Mouse (Mus musculus): ENCODE measurements around the gene Ank3. TPM values are rescaled to one million over a fixed set of nuclear protein-coding genes. Genes with fewer than 3 reads are reported as not detected.
A peak's percentile ranks its signal among the peaks of the same experiment; 100 is the strongest.

Ank3 gene
- total and polyA plus RNA-seq, 2 experiments from 2014 or later: 56.7 to 267 TPM

- H3K27ac ChIP-seq (ENCODE audit: low read depth, low read length): 0 out of 2 replicates have a peak overlapping the region, but pooled peaks have one; percentile 36
- no peak overlapping the region for H3K4me3 ChIP-seq (ENCODE audit: low read depth, low read length)
- peaks cover 21% of the 10 kb centered on the region for H3K4me1 ChIP-seq (ENCODE audit: insufficient read depth)
- no peak for TF ChIP-seq CTCF (IDR thresholded peaks at IDR 0.05; ENCODE audit: low read depth)
- H3K4me2 ChIP-seq (ENCODE audit: low read depth): 0 out of 2 replicates have a peak overlapping the region, but pooled peaks have one; percentile 9
- no peak overlapping the region for H3K9ac ChIP-seq
- H3K27me3 ChIP-seq (ENCODE audit: insufficient read depth, low read length): no peaks in the 10 kb centered on the region
- no peak for DNase-seq
- 18% methylated on average over 5 of the region's 5 CpGs for WGBS
- ATAC-seq: no peak
- H3K36me3 ChIP-seq (ENCODE audit: insufficient read depth): no peaks in the 10 kb centered on the region
- no peaks in the 10 kb centered on the region for H3K9me3 ChIP-seq (ENCODE audit: low read length)
Observed at GRCm38 (mm10) chr10:69719421-69719820, 320.8 kb downstream of the Ank3 start.

- Histone ChIP-seq H3K9me3 (ENCODE audit: low read length) (no peaks in the 10 kb centered on the region), H3K4me1 (ENCODE audit: insufficient read depth) (peaks cover 21% of the 10 kb centered on the region)
- DNase-seq: peak; percentile 57
Observed at GRCm38 (mm10) chr10:69719901-69720415, 321.4 kb downstream of the Ank3 start.

DNA sequence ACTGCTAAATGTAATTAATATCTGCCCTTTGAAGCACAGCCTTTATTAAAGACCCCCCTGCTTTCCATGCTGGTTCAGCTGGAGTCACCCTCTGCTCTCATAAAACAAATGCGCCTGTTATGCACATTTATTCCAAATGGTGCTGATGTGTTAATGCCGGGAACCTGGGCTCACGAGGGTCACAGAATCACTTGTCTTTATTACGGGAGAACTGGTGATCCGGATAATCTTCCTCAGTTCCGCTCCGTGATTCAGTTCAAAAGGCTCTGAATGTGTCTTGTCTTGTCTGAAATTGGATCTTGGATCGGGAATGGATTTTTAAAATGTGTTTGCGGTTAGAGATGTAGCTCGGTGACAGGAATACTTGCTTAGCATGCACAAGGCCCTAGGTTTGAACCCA lies 321.9 kb downstream of the Ank3 start:
- TF ChIP-seq CTCF (IDR thresholded peaks at IDR 0.05; ENCODE audit: low read depth): no peak
- 32% methylated on average over 10 of the region's 10 CpGs for WGBS
- no peaks in the 10 kb centered on the region for H3K27me3 ChIP-seq (ENCODE audit: insufficient read depth, low read length)
- H3K4me3 ChIP-seq (ENCODE audit: low read depth, low read length): no peak overlapping the region
- DNase-seq (peak; percentile 34), ATAC-seq (no peak; the same call in 1 of the 2 replicates)
- H3K36me3 ChIP-seq (ENCODE audit: insufficient read depth): no peaks in the 10 kb centered on the region
- H3K9me3 ChIP-seq (ENCODE audit: low read length): no peaks in the 10 kb centered on the region
- H3K27ac ChIP-seq (ENCODE audit: low read depth, low read length): peak overlapping the region; percentile 36; the same call in 1 of the 2 replicates
- H3K9ac ChIP-seq: peak overlapping the region; percentile 25; the same call in 1 of the 2 replicates
- H3K4me2 ChIP-seq (ENCODE audit: low read depth): peak overlapping the region; percentile 9; the same call in 1 of the 2 replicates
- H3K4me1 ChIP-seq (ENCODE audit: insufficient read depth): peaks cover 21% of the 10 kb centered on the region

More at GRCm38 (mm10) chr10:69719901-69720415, 321.4 kb downstream of the Ank3 start:
- Histone ChIP-seq H3K4me3 (ENCODE audit: low read depth, low read length) (no peak overlapping the region), H3K4me2 (ENCODE audit: low read depth) (peak overlapping the region; percentile 9; the same call in 1 of the 2 replicates), H3K9ac (0 out of 2 replicates have a peak overlapping the region, but pooled peaks have one; percentile 25), H3K27me3 (ENCODE audit: insufficient read depth, low read length) (no peaks in the 10 kb centered on the region), H3K27ac (ENCODE audit: low read depth, low read length) (peak overlapping the region; percentile 36; the same call in 1 of the 2 replicates), H3K36me3 (ENCODE audit: insufficient read depth) (no peaks in the 10 kb centered on the region)
- no peak for ATAC-seq
- no peak for TF ChIP-seq CTCF (IDR thresholded peaks at IDR 0.05; ENCODE audit: low read depth)
- 13% methylated on average over 12 of the region's 12 CpGs for WGBS

DNA sequence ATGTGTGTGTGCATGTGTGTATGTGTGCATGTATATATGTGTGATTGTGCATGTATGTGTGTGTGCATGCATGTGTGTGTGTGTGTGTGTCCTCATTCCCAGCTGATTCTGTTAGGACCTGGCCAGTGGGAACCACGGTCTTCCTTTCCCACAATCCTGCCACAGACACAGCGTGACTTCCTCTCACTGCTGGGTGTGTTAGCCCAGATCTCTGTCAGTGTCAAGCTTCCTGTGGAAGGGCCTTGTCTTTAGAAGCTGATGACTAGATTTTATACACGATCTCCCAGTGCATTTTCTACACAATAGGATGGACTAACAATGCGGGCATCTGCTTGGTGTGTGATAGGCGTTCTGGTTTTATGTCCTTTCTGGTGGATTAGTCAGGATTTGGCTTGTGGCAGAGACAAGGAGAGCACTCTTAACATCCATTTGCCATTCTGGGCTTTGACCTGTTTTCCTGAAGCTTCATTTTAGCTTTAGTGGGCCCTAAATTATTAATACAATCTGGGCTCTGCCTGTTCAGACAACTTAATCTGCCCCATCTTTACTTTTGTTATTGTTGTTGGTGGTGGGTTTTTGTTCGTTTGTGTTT lies 322.4 kb downstream of the Ank3 start:
- 60% methylated on average over 6 of the region's 6 CpGs for WGBS

DNA sequence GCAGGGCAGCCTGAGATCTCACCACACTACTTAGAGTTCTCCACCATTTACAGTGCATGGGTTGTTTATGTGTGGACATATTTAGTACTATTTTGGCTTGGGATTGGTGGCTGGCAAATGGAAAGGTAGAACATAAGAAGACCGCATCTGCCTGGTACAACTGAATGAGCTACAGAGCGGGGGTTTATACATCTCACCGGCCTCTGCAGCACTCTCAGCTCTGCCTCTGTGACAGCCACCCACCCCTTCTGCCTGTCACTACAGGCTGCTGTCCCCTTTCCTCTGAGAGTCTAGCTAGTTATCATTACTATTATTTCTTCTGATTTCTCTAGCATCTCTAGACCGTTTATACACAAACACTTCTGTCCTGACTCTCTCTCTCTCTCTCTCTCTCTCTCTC lies 325.6 kb downstream of the Ank3 start:
- Histone ChIP-seq H3K9ac (no peak overlapping the region), H3K27ac (ENCODE audit: low read depth, low read length) (no peak overlapping the region), H3K4me1 (ENCODE audit: insufficient read depth) (peaks cover 15% of the 10 kb centered on the region), H3K4me3 (ENCODE audit: low read depth, low read length) (no peak overlapping the region), H3K9me3 (ENCODE audit: low read length) (no peaks in the 10 kb centered on the region), H3K36me3 (ENCODE audit: insufficient read depth) (no peaks in the 10 kb centered on the region), H3K4me2 (ENCODE audit: low read depth) (no peak overlapping the region), H3K27me3 (ENCODE audit: insufficient read depth, low read length) (no peaks in the 10 kb centered on the region)
- 92% methylated on average over 4 of the region's 4 CpGs for WGBS
- DNase-seq (no peak), ATAC-seq (no peak)
- TF ChIP-seq CTCF (IDR thresholded peaks at IDR 0.05; ENCODE audit: low read depth): no peak

More for the DNA sequence above, 322.4 kb downstream of the Ank3 start:
- DNase-seq (no peak), ATAC-seq (no peak)
- no peak overlapping the region for H3K4me3 ChIP-seq (ENCODE audit: low read depth, low read length)
- H3K27ac ChIP-seq (ENCODE audit: low read depth, low read length): 0 out of 2 replicates have a peak overlapping the region, but pooled peaks have one; percentile 36
- H3K9me3 ChIP-seq (ENCODE audit: low read length): no peaks in the 10 kb centered on the region
- H3K9ac ChIP-seq: no peak overlapping the region
- TF ChIP-seq CTCF (IDR thresholded peaks at IDR 0.05; ENCODE audit: low read depth): no peak
- H3K36me3 ChIP-seq (ENCODE audit: insufficient read depth): no peaks in the 10 kb centered on the region
- peaks cover 21% of the 10 kb centered on the region for H3K4me1 ChIP-seq (ENCODE audit: insufficient read depth)
- no peaks in the 10 kb centered on the region for H3K27me3 ChIP-seq (ENCODE audit: insufficient read depth, low read length)
- H3K4me2 ChIP-seq (ENCODE audit: low read depth): no peak overlapping the region

GRCm38 (mm10) chr10:69725078-69725477 lies 326.5 kb downstream of the Ank3 start:
- Histone ChIP-seq H3K4me3 (ENCODE audit: low read depth, low read length) (no peak overlapping the region), H3K27me3 (ENCODE audit: insufficient read depth, low read length) (no peaks in the 10 kb centered on the region), H3K27ac (ENCODE audit: low read depth, low read length) (no peak overlapping the region), H3K36me3 (ENCODE audit: insufficient read depth) (no peaks in the 10 kb centered on the region), H3K9ac (no peak overlapping the region), H3K4me1 (ENCODE audit: insufficient read depth) (peaks cover 10% of the 10 kb centered on the region), H3K4me2 (ENCODE audit: low read depth) (no peak overlapping the region), H3K9me3 (ENCODE audit: low read length) (no peaks in the 10 kb centered on the region)
- ATAC-seq (no peak), DNase-seq (no peak)
- TF ChIP-seq CTCF (IDR thresholded peaks at IDR 0.05; ENCODE audit: low read depth): no peak
- WGBS: 72% methylated on average over 14 of the region's 14 CpGs

GRCm38 (mm10) chr10:69726265-69726664 lies 327.7 kb downstream of the Ank3 start:
- no peak overlapping the region for H3K4me2 ChIP-seq (ENCODE audit: low read depth)
- 62% methylated on average over 2 of the region's 2 CpGs for WGBS
- no peaks in the 10 kb centered on the region for H3K9me3 ChIP-seq (ENCODE audit: low read length)
- ATAC-seq (no peak), DNase-seq (no peak)
- H3K9ac ChIP-seq: no peak overlapping the region
- no peak overlapping the region for H3K27ac ChIP-seq (ENCODE audit: low read depth, low read length)
- peaks cover 11% of the 10 kb centered on the region for H3K4me1 ChIP-seq (ENCODE audit: insufficient read depth)
- no peaks in the 10 kb centered on the region for H3K36me3 ChIP-seq (ENCODE audit: insufficient read depth)
- no peak for TF ChIP-seq CTCF (IDR thresholded peaks at IDR 0.05; ENCODE audit: low read depth)
- no peaks in the 10 kb centered on the region for H3K27me3 ChIP-seq (ENCODE audit: insufficient read depth, low read length)
- no peak overlapping the region for H3K4me3 ChIP-seq (ENCODE audit: low read depth, low read length)

Measured in forebrain, postnatal 0 days (tissue).